Mouse (Mus musculus): Measurements from ENCODE around the gene Dpp4.

DNA sequence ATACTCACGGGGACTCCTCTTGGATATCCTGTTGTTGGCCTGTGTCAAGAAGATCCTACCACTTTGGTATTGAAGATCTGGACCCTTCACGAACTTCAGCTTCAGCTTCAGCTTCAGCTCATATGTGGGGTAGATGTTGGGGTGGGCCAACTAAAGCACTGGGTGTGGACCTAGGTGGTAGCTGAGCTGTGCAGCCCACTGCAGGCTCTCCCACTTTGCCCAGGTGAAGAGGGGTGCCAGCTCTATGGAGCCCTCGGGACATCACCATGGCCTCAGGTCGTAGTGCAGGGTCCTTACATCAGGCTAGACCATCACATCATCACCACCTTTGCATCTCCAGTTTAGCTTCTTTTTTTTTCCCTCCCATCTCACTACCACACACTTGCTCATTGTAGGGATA is 9.2 kb upstream of the Dpp4 start:
- TF ChIP-seq CTCF (IDR thresholded peaks at IDR 0.05; ENCODE audit: low read depth): no peak
- TF ChIP-seq EP300 (IDR thresholded peaks at IDR 0.05; ENCODE audit: low read depth): no peak
